Mouse (Mus musculus): ENCODE results near the gene Erlin1. TPM values are rescaled to one million over a fixed set of nuclear protein-coding genes. Genes with fewer than 3 reads are reported as not detected.

The Erlin1 gene
- 38.9 and 42.7 TPM in 2 replicates for polyA plus RNA-seq (2014; fragmentation: Nextera tagmentation; extraction: Ambion mirVana)

GRCm38 (mm10) chr19:44069121-44069913 is at the start of gene Erlin1:
Erlin1 (minus strand) TSS chr19:44069785.
- peak within 1 kb of the TSS; percentile 69; the same call in 1 of the 2 replicates for H3K27ac ChIP-seq (ENCODE audit: low read length)
- H3K36me3 ChIP-seq (ENCODE audit: control insufficient read depth, insufficient read depth, low read length) = peaks cover 7% of the 10 kb centered on the region
- H3K27me3 ChIP-seq (ENCODE audit: control insufficient read depth, insufficient read depth, low read length) = no peaks in the 10 kb centered on the region
- H3K9me3 ChIP-seq (ENCODE audit: control insufficient read depth, low read depth, low read length) = no peaks in the 10 kb centered on the region
- peak within 1 kb of the TSS; percentile 78 for H3K9ac ChIP-seq (replicated peaks; ENCODE audit: low read depth, low read length)
- H3K4me3 ChIP-seq (ENCODE audit: low read depth, low read length) = peak within 1 kb of the TSS; percentile 79
- peak within 1 kb of the TSS; percentile 83 for H3K4me2 ChIP-seq (replicated peaks; ENCODE audit: low read depth, low read length)
- ATAC-seq (ENCODE audit: insufficient number of reproducible peaks, insufficient read depth, low FRiP score, low read depth) = peak; percentile 92
- 0 out of 2 replicates have a peak, but pooled peaks cover 3% of the 10 kb centered on the region for H3K4me1 ChIP-seq (ENCODE audit: control insufficient read depth, insufficient read depth, low read length)
- WGBS = under 1% methylated on average over 74 of the region's 75 CpGs

GRCm38 (mm10) chr19:44117793-44118192 is 48.2 kb upstream of the Erlin1 start:
- Histone ChIP-seq H3K4me1 (ENCODE audit: control insufficient read depth, insufficient read depth, low read length) (no peaks in the 10 kb centered on the region), H3K27me3 (ENCODE audit: control insufficient read depth, insufficient read depth, low read length) (no peaks in the 10 kb centered on the region), H3K4me3 (ENCODE audit: low read depth, low read length) (no peak overlapping the region), H3K9me3 (ENCODE audit: control insufficient read depth, low read depth, low read length) (no peaks in the 10 kb centered on the region), H3K9ac (replicated peaks; ENCODE audit: low read depth, low read length) (no peak overlapping the region), H3K27ac (ENCODE audit: low read length) (no peak overlapping the region), H3K36me3 (ENCODE audit: control insufficient read depth, insufficient read depth, low read length) (peaks cover 53% of the 10 kb centered on the region), H3K4me2 (replicated peaks; ENCODE audit: low read depth, low read length) (no peak overlapping the region)
- no peak for ATAC-seq (ENCODE audit: insufficient number of reproducible peaks, insufficient read depth, low FRiP score, low read depth)

- Histone ChIP-seq H3K9ac (replicated peaks; ENCODE audit: low read depth, low read length) (no peak overlapping the region), H3K9me3 (ENCODE audit: control insufficient read depth, low read depth, low read length) (no peaks in the 10 kb centered on the region), H3K4me2 (replicated peaks; ENCODE audit: low read depth, low read length) (no peak overlapping the region), H3K36me3 (ENCODE audit: control insufficient read depth, insufficient read depth, low read length) (peaks cover 41% of the 10 kb centered on the region), H3K27ac (ENCODE audit: low read length) (no peak overlapping the region), H3K4me3 (ENCODE audit: low read depth, low read length) (no peak overlapping the region), H3K27me3 (ENCODE audit: control insufficient read depth, insufficient read depth, low read length) (no peaks in the 10 kb centered on the region), H3K4me1 (ENCODE audit: control insufficient read depth, insufficient read depth, low read length) (no peaks in the 10 kb centered on the region)
- ATAC-seq (ENCODE audit: insufficient number of reproducible peaks, insufficient read depth, low FRiP score, low read depth) = no peak
- WGBS = 72% methylated on average over 7 of the region's 7 CpGs
These were observed 42.1 kb upstream of the Erlin1 start for GRCm38 (mm10) chr19:44111706-44112105.

GRCm38 (mm10) chr19:44110356-44110755 is 40.8 kb upstream of the Erlin1 start:
- no peak overlapping the region for H3K9ac ChIP-seq (replicated peaks; ENCODE audit: low read depth, low read length)
- no peak overlapping the region for H3K27ac ChIP-seq (ENCODE audit: low read length)
- H3K9me3 ChIP-seq (ENCODE audit: control insufficient read depth, low read depth, low read length) = no peaks in the 10 kb centered on the region
- no peak for ATAC-seq (ENCODE audit: insufficient number of reproducible peaks, insufficient read depth, low FRiP score, low read depth)
- WGBS = 86% methylated on average over 9 of the region's 9 CpGs
- no peaks in the 10 kb centered on the region for H3K27me3 ChIP-seq (ENCODE audit: control insufficient read depth, insufficient read depth, low read length)
- peaks cover 38% of the 10 kb centered on the region for H3K36me3 ChIP-seq (ENCODE audit: control insufficient read depth, insufficient read depth, low read length)
- H3K4me2 ChIP-seq (replicated peaks; ENCODE audit: low read depth, low read length) = no peak overlapping the region
- no peak overlapping the region for H3K4me3 ChIP-seq (ENCODE audit: low read depth, low read length)
- peaks cover 5% of the 10 kb centered on the region for H3K4me1 ChIP-seq (ENCODE audit: control insufficient read depth, insufficient read depth, low read length)

- Histone ChIP-seq H3K27me3 (ENCODE audit: control insufficient read depth, insufficient read depth, low read length) (no peaks in the 10 kb centered on the region), H3K36me3 (ENCODE audit: control insufficient read depth, insufficient read depth, low read length) (peaks cover 30% of the 10 kb centered on the region), H3K27ac (ENCODE audit: low read length) (no peak overlapping the region), H3K4me3 (ENCODE audit: low read depth, low read length) (no peak overlapping the region), H3K9me3 (ENCODE audit: control insufficient read depth, low read depth, low read length) (no peaks in the 10 kb centered on the region), H3K9ac (replicated peaks; ENCODE audit: low read depth, low read length) (no peak overlapping the region), H3K4me2 (replicated peaks; ENCODE audit: low read depth, low read length) (no peak overlapping the region), H3K4me1 (ENCODE audit: control insufficient read depth, insufficient read depth, low read length) (peaks cover 5% of the 10 kb centered on the region)
- no peak for ATAC-seq (ENCODE audit: insufficient number of reproducible peaks, insufficient read depth, low FRiP score, low read depth)
These were observed 39.4 kb upstream of the Erlin1 start for GRCm38 (mm10) chr19:44108996-44109395.

GRCm38 (mm10) chr19:44107661-44108521 is 38.3 kb upstream of the Erlin1 start:
- H3K27me3 ChIP-seq (ENCODE audit: control insufficient read depth, insufficient read depth, low read length) = no peaks in the 10 kb centered on the region
- peak overlapping the region; percentile 1; the same call in 1 of the 2 replicates for H3K27ac ChIP-seq (ENCODE audit: low read length)
- 30% methylated on average over 22 of the region's 22 CpGs for WGBS
- peak overlapping the region; percentile 64 for H3K4me2 ChIP-seq (replicated peaks; ENCODE audit: low read depth, low read length)
- peak; percentile 24; the same call in 1 of the 2 replicates for ATAC-seq (ENCODE audit: insufficient number of reproducible peaks, insufficient read depth, low FRiP score, low read depth)
- H3K9me3 ChIP-seq (ENCODE audit: control insufficient read depth, low read depth, low read length) = no peaks in the 10 kb centered on the region
- H3K4me1 ChIP-seq (ENCODE audit: control insufficient read depth, insufficient read depth, low read length) = peaks cover 5% of the 10 kb centered on the region
- H3K36me3 ChIP-seq (ENCODE audit: control insufficient read depth, insufficient read depth, low read length) = peaks cover 18% of the 10 kb centered on the region
- H3K9ac ChIP-seq (replicated peaks; ENCODE audit: low read depth, low read length) = peak overlapping the region; percentile 88
- H3K4me3 ChIP-seq (ENCODE audit: low read depth, low read length) = peak overlapping the region; percentile 91

- Histone ChIP-seq H3K4me3 (ENCODE audit: low read depth, low read length) (peak within 1 kb of the TSS; percentile 91), H3K36me3 (ENCODE audit: control insufficient read depth, insufficient read depth, low read length) (peaks cover 10% of the 10 kb centered on the region), H3K4me2 (replicated peaks; ENCODE audit: low read depth, low read length) (peak within 1 kb of the TSS; percentile 64), H3K27ac (ENCODE audit: low read length) (peak within 1 kb of the TSS; percentile 21; the same call in 1 of the 2 replicates), H3K9me3 (ENCODE audit: control insufficient read depth, low read depth, low read length) (no peaks in the 10 kb centered on the region), H3K9ac (replicated peaks; ENCODE audit: low read depth, low read length) (peak within 1 kb of the TSS; percentile 88), H3K4me1 (ENCODE audit: control insufficient read depth, insufficient read depth, low read length) (peaks cover 5% of the 10 kb centered on the region), H3K27me3 (ENCODE audit: control insufficient read depth, insufficient read depth, low read length) (no peaks in the 10 kb centered on the region)
- under 1% methylated on average over 66 of the region's 67 CpGs for WGBS
- peak; percentile 98 for ATAC-seq (ENCODE audit: insufficient number of reproducible peaks, insufficient read depth, low FRiP score, low read depth)
These were observed 37.5 kb upstream of the Erlin1 start, which contains the start of gene Chuk for GRCm38 (mm10) chr19:44106831-44107660. Chuk (minus strand) TSS chr19:44107480.

GRCm38 (mm10) chr19:44104393-44104792 is 34.8 kb upstream of the Erlin1 start:
- 60% methylated on average over 1 of the region's 1 CpGs for WGBS
- Histone ChIP-seq H3K9me3 (ENCODE audit: control insufficient read depth, low read depth, low read length) (no peaks in the 10 kb centered on the region), H3K4me2 (replicated peaks; ENCODE audit: low read depth, low read length) (no peak overlapping the region), H3K27ac (ENCODE audit: low read length) (no peak overlapping the region), H3K4me1 (ENCODE audit: control insufficient read depth, insufficient read depth, low read length) (peaks cover 5% of the 10 kb centered on the region), H3K36me3 (ENCODE audit: control insufficient read depth, insufficient read depth, low read length) (peaks cover 8% of the 10 kb centered on the region; the same call in 1 of the 2 replicates), H3K27me3 (ENCODE audit: control insufficient read depth, insufficient read depth, low read length) (no peaks in the 10 kb centered on the region), H3K4me3 (ENCODE audit: low read depth, low read length) (no peak overlapping the region), H3K9ac (replicated peaks; ENCODE audit: low read depth, low read length) (no peak overlapping the region)
- no peak for ATAC-seq (ENCODE audit: insufficient number of reproducible peaks, insufficient read depth, low FRiP score, low read depth)

All from stomach, embryonic 14.5 days (tissue).